Mouse (Mus musculus) cerebellum, adult 2 months (tissue): Measurements from ENCODE around the gene Commd6.

Source experiments
- CTCF ChIP-seq: fragments of 200-500 bp; IDR thresholded peaks from 2 replicates; pipeline ENCODE4 v1.5.1; 2011; ENCODE audit warnings: low read depth, mild to moderate bottlenecking, control low read depth, low read length, moderate library complexity, borderline replicate concordance; ENCODE audit not compliant: insufficient read depth
- POLR2A ChIP-seq: fragments of 200-500 bp; IDR thresholded peaks from 2 replicates; pipeline ENCODE4 v1.6.1; 2011; ENCODE audit warnings: low read length, control low read depth, borderline replicate concordance; ENCODE audit not compliant: insufficient read depth

DNA sequence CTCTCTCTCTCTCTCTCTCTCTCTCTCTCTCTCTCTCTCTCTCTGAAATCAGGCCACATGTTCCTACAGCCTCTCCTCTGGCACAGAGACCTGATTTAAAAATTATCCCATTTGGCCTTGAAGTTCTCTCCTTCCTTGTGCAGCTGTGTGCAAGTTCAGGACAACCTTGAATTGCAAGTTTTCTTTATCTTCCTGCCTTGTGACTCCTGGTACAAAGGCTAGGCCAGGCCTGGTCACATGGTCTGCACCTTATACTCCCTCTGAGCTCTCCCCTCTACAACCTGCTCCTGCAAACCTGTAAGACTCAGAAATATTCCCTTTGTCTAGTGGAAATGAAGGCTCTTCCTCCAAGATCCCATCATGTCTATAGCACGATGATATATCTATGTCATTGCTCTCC lies 4.5 kb upstream of the Commd6 start:
- TF ChIP-seq POLR2A, result no peak
- TF ChIP-seq CTCF, result no peak
